Mouse (Mus musculus) ES-Bruce4 (cell line): ENCODE results near the gene Pou2f2. TPM values are rescaled to one million over a fixed set of nuclear protein-coding genes. Genes with fewer than 3 reads are reported as not detected.

ENCODE experiments used
- H3K27ac ChIP-seq: 2 replicates; pipeline ENCODE4 v1.5.1; 2012; ENCODE audit warnings: low read length, inconsistent platforms; ENCODE audit not compliant: insufficient read depth
- H3K27me3 ChIP-seq: 2 replicates; pipeline ENCODE4 v1.6.1; 2012; ENCODE audit warnings: mild to moderate bottlenecking, low read length, inconsistent platforms; ENCODE audit not compliant: control insufficient read depth, poor library complexity, insufficient read depth, severe bottlenecking
- H3K36me3 ChIP-seq: 2 replicates; pipeline ENCODE4 v1.6.1; 2012; ENCODE audit warnings: inconsistent platforms, mild to moderate bottlenecking, low read length, moderate library complexity; ENCODE audit not compliant: control insufficient read depth, poor library complexity, insufficient read depth, severe bottlenecking
- H3K4me1 ChIP-seq: one replicate; pipeline ENCODE4 v1.8.1; 2011; ENCODE audit warnings: low read length; ENCODE audit not compliant: control insufficient read depth, insufficient read depth
- H3K4me3 ChIP-seq: 2 replicates; pipeline ENCODE4 v1.5.1; 2011; ENCODE audit warnings: low read depth, mild to moderate bottlenecking, low read length
- H3K9ac ChIP-seq: 2 replicates; pipeline ENCODE4 v1.6.1; 2012; ENCODE audit warnings: low read depth, mild to moderate bottlenecking, inconsistent platforms; ENCODE audit not compliant: poor library complexity, severe bottlenecking
- H3K9me3 ChIP-seq: replicated peaks from 2 replicates; pipeline ENCODE4 v1.6.1; 2012; ENCODE audit warnings: mild to moderate bottlenecking, low read length, inconsistent platforms; ENCODE audit not compliant: control insufficient read depth, poor library complexity, insufficient read depth, severe bottlenecking
- CTCF ChIP-seq: IDR thresholded peaks from one replicate; pipeline ENCODE4 v1.8.1; 2011; ENCODE audit warnings: low read depth, low read length
- EP300 ChIP-seq: IDR thresholded peaks from 2 replicates; pipeline ENCODE4 v1.6.1; 2011; ENCODE audit warnings: low read depth, low read length; ENCODE audit not compliant: insufficient read depth
- POLR2A ChIP-seq: IDR thresholded peaks from one replicate; pipeline ENCODE4 v1.8.1; 2011; ENCODE audit warnings: low read length; ENCODE audit not compliant: insufficient read depth
- polyA plus RNA-seq: library from polyadenylated mRNA; stranded (reverse); fragments of >200 nt; gene quantifications from 2 replicates; pipeline ENCODE4 v1.2.4, GENCODE M21; 2011; ENCODE audit warnings: low read depth; ENCODE audit not compliant: missing spikeins, insufficient read depth, insufficient read length

The Pou2f2 gene
- polyA plus RNA-seq, 1 experiment = 1.8 TPM

DNA sequence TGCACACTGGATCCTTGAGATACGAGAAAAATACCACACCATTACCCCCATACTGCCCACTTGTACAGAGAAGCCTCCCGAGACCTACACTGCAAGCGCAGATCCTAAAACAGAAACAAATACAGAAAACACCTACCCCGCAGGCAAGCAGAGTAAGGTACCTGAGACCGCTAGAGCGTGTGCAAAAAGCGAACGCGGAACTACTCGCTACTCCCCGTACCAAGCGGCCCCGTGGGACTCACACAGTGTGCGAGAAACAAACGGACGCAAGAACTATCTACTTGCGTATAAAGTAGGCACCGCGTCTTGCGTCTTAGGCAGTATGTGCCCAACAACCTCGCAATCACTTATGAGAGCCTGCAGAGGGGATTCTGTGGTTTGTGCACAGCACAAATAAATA lies 2.3 kb upstream of the Pou2f2 start:
- Histone ChIP-seq H3K4me1 (peaks cover 3% of the 10 kb centered on the region), H3K27me3 (peaks cover 19% of the 10 kb centered on the region), H3K27ac (no peak overlapping the region), H3K9me3 (no peaks in the 10 kb centered on the region), H3K4me3 (peak overlapping the region; percentile 7), H3K9ac (0 out of 2 replicates have a peak overlapping the region, but pooled peaks have one; percentile 20), H3K36me3 (no peaks in the 10 kb centered on the region)
- TF ChIP-seq EP300 (no peak), POLR2A (no peak), CTCF (no peak)

DNA sequence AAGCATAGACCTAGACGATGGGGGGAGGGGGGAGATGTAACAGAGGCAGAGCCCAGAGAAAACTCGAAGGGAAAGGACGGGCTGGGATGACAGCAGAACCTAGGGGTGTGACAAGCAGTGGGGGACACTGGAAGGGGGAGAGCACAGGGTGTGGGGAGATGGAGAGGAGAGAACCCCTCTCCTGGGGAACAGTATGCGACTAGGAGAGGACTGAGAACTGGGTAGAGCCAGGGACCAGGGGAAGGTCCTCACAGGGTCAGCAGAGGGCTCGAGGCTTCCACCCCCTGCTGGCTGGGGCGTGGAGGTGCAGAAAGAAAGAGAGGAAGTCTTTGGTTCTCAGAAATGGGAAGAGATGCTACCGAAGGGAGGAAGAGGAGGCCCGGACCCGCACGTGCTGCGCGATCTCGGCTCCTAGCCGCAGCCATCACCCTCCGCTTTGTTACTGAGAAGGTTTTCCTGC lies 1.8 kb upstream of the Pou2f2 start:
- Histone ChIP-seq H3K27me3 (peaks cover 19% of the 10 kb centered on the region), H3K9me3 (no peaks in the 10 kb centered on the region), H3K36me3 (no peaks in the 10 kb centered on the region), H3K4me3 (peak overlapping the region; percentile 7), H3K27ac (no peak overlapping the region), H3K9ac (0 out of 2 replicates have a peak overlapping the region, but pooled peaks have one; percentile 20), H3K4me1 (peaks cover 3% of the 10 kb centered on the region)
- TF ChIP-seq POLR2A (no peak), CTCF (peak; percentile 57), EP300 (no peak)

DNA sequence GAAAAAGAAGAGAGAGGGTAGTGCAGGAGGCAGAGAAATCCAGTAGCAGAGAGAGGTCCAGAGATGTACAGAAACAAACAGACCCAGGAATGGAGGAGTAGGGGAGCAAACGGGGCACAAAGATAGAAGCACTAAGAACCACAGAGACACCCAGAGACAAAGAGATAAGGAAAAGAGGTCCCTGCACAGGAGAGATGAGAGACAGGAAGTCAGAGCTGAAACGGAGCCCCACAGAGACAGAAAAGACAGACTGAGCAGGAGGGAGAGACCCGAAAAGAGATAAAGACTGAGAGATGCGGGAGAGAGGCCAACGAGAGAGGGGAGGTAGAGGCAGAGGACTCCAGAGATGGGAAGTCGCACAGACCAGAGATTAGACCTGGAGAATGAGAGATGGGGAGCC lies 986 bp upstream of the Pou2f2 start:
- no peak overlapping the region for H3K9ac ChIP-seq
- H3K27me3 ChIP-seq = peaks cover 19% of the 10 kb centered on the region
- no peaks in the 10 kb centered on the region for H3K9me3 ChIP-seq
- no peak overlapping the region for H3K4me3 ChIP-seq
- TF ChIP-seq EP300 (no peak), CTCF (no peak)
- peaks cover 3% of the 10 kb centered on the region for H3K4me1 ChIP-seq
- no peaks in the 10 kb centered on the region for H3K36me3 ChIP-seq
- H3K27ac ChIP-seq = no peak overlapping the region

DNA sequence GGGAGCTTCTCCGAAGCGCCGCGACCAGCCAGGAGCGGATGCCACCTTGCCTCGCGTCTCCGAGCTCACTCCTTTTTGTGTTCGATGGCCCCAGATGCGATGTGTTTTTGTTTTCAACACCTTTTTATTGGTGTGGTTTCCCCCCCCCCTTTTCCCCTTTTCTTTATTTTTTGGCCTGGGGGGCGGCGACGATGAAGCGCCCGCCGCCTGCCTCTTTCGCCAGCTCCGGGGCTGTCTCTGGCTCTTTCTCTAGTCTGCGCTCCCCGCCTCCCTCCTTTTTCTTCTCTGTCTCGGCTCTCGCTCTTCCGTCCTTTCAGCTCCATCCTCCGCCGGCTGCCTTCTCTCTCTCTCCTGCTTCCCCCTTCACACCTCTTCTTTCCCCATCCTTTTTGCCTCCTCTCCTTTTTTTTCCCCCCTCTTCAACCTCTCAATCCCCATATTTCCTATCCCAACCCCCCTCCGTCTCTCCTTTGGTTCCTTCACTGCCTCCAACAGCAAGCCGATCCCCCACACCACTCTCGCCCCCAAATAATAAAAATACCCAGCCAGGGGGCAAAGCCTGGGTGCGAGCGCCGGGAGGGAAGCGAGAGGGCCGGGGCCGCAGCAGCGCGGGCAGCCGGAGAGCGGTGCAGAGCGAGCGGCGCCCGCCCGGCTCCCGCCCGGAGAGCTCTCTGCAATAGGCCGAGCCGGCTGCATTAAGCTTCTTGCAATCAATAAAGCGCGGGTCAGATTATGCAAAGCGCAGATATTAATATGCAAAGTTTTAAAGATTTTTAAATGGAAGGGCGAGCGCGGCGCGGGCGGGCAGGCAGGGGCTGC lies 530 bp downstream of the Pou2f2 start:
- peak overlapping the region; percentile 41 for H3K4me3 ChIP-seq
- no peaks in the 10 kb centered on the region for H3K36me3 ChIP-seq
- H3K4me1 ChIP-seq = peaks cover 3% of the 10 kb centered on the region
- no peak overlapping the region for H3K27ac ChIP-seq
- H3K9ac ChIP-seq = peak overlapping the region; percentile 68
- TF ChIP-seq EP300 (no peak), CTCF (no peak), POLR2A (no peak)
- H3K9me3 ChIP-seq = no peaks in the 10 kb centered on the region
- peaks cover 19% of the 10 kb centered on the region for H3K27me3 ChIP-seq

DNA sequence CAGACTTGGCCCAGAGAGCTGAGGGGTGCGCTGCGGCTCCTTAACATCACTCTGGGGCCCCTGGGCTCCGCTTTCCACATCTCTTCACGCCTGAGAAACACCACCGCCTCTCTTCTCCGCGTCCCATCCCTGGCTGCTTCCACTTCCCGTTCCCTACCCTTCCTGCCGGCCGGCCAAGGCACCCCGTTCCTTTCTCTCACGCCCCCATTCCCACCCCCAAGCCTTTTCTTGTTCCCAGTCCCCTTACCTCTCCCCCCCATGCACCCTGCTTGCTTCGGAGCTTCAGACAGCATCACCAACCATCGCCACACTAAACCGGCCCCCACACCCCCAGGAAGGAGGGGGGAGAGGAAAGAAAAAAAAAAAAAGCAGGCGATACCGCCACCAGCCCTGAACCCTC lies 1.2 kb downstream of the Pou2f2 start:
- Histone ChIP-seq H3K36me3 (no peaks in the 10 kb centered on the region), H3K9me3 (no peaks in the 10 kb centered on the region), H3K9ac (peak overlapping the region; percentile 68; the same call in 1 of the 2 replicates), H3K27me3 (peaks cover 19% of the 10 kb centered on the region), H3K27ac (no peak overlapping the region), H3K4me1 (peaks cover 3% of the 10 kb centered on the region), H3K4me3 (peak overlapping the region; percentile 41)
- TF ChIP-seq EP300 (no peak), CTCF (no peak), POLR2A (no peak)

DNA sequence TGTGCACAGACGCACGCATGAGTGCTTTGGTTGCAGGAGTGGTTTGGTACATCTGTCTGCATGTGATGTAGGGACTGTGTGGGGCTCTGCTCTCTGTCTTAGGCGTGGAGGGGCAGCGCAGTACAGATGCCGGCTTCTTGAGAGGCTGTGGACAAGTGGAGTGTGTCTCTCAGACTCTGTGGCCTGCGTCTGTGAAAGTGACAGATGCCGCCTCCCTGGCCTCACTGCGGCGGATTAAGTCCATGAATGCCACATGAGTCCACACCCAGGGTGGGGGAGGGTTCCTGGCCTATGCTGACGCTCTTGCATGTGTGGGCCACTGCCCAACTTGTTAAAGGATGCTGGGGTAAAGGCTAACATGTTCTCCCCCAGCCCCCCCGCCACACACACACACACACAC lies 5.2 kb downstream of the Pou2f2 start:
- Histone ChIP-seq H3K9me3 (no peaks in the 10 kb centered on the region), H3K4me3 (no peak overlapping the region), H3K4me1 (no peaks in the 10 kb centered on the region), H3K27ac (no peak overlapping the region), H3K27me3 (peaks cover 16% of the 10 kb centered on the region), H3K36me3 (no peaks in the 10 kb centered on the region), H3K9ac (no peak overlapping the region)
- no peak for TF ChIP-seq CTCF
- TF ChIP-seq POLR2A = no peak
- no peak for TF ChIP-seq EP300
